Mouse (Mus musculus): ENCODE measurements at regions not wholly inside any gene's neighbourhood (a gene's known extent, or its start where the extent isn't known, plus 50 kb on each side); places are given as distances from the start of the nearest gene placed in this dataset.
"Not testable (repeated sequence)": the region's sequence is repeated elsewhere in the genome, so short reads cannot be mapped to it uniquely, and the experiment has no call there.

DNA sequence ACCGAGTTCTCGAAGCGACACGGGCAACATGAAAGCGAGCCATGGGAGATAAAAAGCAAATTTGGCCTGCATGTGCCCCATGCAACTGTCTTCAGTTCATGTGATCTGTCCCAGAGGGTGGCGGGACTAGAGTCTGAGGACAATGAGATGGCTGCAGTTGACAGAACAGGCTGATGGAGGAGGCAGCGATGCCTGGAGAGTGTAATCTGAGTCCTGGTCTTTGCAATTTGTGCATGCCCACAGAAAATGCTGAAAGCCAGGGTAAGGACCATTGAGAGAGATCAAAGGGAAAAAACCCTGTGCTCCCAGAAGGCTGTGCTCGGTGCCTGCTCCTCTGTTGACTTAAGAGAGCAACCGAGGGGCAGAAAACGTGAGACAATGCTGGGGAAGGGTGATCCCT is 624.8 kb upstream of the BB014433 start:
- Histone ChIP-seq H3K4me1 (ENCODE audit: control insufficient read depth, insufficient read depth, low read length) (no peaks in the 10 kb centered on the region), H3K36me3 (ENCODE audit: control insufficient read depth, insufficient read depth, low read length) (no peaks in the 10 kb centered on the region), H3K4me3 (ENCODE audit: low read depth, low read length) (no peak overlapping the region), H3K27ac (ENCODE audit: low read length) (no peak overlapping the region), H3K4me2 (replicated peaks; ENCODE audit: low read depth, low read length) (no peak overlapping the region), H3K9ac (replicated peaks; ENCODE audit: low read depth, low read length) (no peak overlapping the region), H3K27me3 (ENCODE audit: control insufficient read depth, insufficient read depth, low read length) (no peaks in the 10 kb centered on the region), H3K9me3 (ENCODE audit: control insufficient read depth, low read depth, low read length) (no peaks in the 10 kb centered on the region)
- WGBS: 58% methylated on average over 10 of the region's 10 CpGs
- ATAC-seq (ENCODE audit: insufficient number of reproducible peaks, insufficient read depth, low FRiP score, low read depth): no peak

- no peaks in the 10 kb centered on the region for H3K27me3 ChIP-seq (ENCODE audit: control insufficient read depth, insufficient read depth, low read length)
- H3K27ac ChIP-seq (ENCODE audit: low read length): no peak overlapping the region
- H3K4me1 ChIP-seq (ENCODE audit: control insufficient read depth, insufficient read depth, low read length): no peaks in the 10 kb centered on the region
- no peak overlapping the region for H3K4me2 ChIP-seq (replicated peaks; ENCODE audit: low read depth, low read length)
- H3K9ac ChIP-seq (replicated peaks; ENCODE audit: low read depth, low read length): no peak overlapping the region
- WGBS: 93% methylated on average over 5 of the region's 5 CpGs
- no peak for ATAC-seq (ENCODE audit: insufficient number of reproducible peaks, insufficient read depth, low FRiP score, low read depth)
- H3K36me3 ChIP-seq (ENCODE audit: control insufficient read depth, insufficient read depth, low read length): no peaks in the 10 kb centered on the region
- no peak overlapping the region for H3K4me3 ChIP-seq (ENCODE audit: low read depth, low read length)
- H3K9me3 ChIP-seq (ENCODE audit: control insufficient read depth, low read depth, low read length): no peaks in the 10 kb centered on the region
Observed at GRCm38 (mm10) chr8:15670298-15670697, 624.4 kb upstream of the BB014433 start.

DNA sequence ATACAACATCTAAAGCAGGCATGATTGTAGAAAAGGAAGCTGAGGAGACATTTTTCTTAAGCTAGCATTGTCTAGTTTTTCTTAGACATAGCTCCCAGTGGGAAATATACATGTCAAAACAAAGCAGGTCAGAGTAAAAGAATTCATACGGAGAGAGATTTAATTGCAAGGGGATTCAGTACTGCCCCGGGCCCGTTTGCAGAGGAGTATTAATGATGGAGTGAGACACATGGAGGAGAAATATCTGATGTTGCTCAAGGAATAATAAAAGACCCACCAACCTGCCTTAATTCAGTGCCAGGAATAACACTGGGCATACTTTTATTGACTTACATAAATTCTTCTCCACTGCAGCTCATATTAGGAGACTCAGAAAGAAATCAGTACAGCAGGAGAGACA is 623.6 kb upstream of the BB014433 start:
- no peaks in the 10 kb centered on the region for H3K27me3 ChIP-seq (ENCODE audit: control insufficient read depth, insufficient read depth, low read length)
- no peak overlapping the region for H3K27ac ChIP-seq (ENCODE audit: low read length)
- H3K4me2 ChIP-seq (replicated peaks; ENCODE audit: low read depth, low read length): no peak overlapping the region
- 59% methylated on average over 3 of the region's 3 CpGs for WGBS
- H3K9ac ChIP-seq (replicated peaks; ENCODE audit: low read depth, low read length): no peak overlapping the region
- no peaks in the 10 kb centered on the region for H3K4me1 ChIP-seq (ENCODE audit: control insufficient read depth, insufficient read depth, low read length)
- H3K4me3 ChIP-seq (ENCODE audit: low read depth, low read length): no peak overlapping the region
- no peak for ATAC-seq (ENCODE audit: insufficient number of reproducible peaks, insufficient read depth, low FRiP score, low read depth)
- no peaks in the 10 kb centered on the region for H3K36me3 ChIP-seq (ENCODE audit: control insufficient read depth, insufficient read depth, low read length)
- no peaks in the 10 kb centered on the region for H3K9me3 ChIP-seq (ENCODE audit: control insufficient read depth, low read depth, low read length)

DNA sequence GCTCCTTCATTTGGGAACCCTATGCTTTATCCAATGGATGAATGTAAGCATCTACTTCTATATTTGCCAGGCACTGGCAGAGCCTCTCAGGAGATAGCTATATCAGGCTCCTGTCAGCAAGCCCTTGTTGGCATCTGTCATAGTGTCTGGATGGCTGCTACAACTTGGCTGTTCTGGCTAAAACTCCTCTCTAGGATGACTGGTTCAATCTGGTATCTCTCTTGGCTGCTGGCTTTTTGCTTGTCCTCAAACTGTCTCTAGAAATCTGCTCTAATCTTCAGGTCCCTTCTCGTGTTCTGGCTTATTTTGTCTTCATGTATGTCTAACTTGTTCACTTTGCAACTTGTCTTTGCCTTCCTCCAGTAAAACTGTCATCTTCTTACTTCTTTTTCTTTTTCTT is 614.7 kb upstream of the BB014433 start:
- no peaks in the 10 kb centered on the region for H3K36me3 ChIP-seq (ENCODE audit: control insufficient read depth, insufficient read depth, low read length)
- H3K27ac ChIP-seq (ENCODE audit: low read length): no peak overlapping the region
- no peak overlapping the region for H3K4me2 ChIP-seq (replicated peaks; ENCODE audit: low read depth, low read length)
- no peaks in the 10 kb centered on the region for H3K9me3 ChIP-seq (ENCODE audit: control insufficient read depth, low read depth, low read length)
- no peak for ATAC-seq (ENCODE audit: insufficient number of reproducible peaks, insufficient read depth, low FRiP score, low read depth)
- no peaks in the 10 kb centered on the region for H3K27me3 ChIP-seq (ENCODE audit: control insufficient read depth, insufficient read depth, low read length)
- H3K4me1 ChIP-seq (ENCODE audit: control insufficient read depth, insufficient read depth, low read length): no peaks in the 10 kb centered on the region
- 70% methylated on average over 1 of the region's 1 CpGs for WGBS
- no peak overlapping the region for H3K4me3 ChIP-seq (ENCODE audit: low read depth, low read length)
- no peak overlapping the region for H3K9ac ChIP-seq (replicated peaks; ENCODE audit: low read depth, low read length)

DNA sequence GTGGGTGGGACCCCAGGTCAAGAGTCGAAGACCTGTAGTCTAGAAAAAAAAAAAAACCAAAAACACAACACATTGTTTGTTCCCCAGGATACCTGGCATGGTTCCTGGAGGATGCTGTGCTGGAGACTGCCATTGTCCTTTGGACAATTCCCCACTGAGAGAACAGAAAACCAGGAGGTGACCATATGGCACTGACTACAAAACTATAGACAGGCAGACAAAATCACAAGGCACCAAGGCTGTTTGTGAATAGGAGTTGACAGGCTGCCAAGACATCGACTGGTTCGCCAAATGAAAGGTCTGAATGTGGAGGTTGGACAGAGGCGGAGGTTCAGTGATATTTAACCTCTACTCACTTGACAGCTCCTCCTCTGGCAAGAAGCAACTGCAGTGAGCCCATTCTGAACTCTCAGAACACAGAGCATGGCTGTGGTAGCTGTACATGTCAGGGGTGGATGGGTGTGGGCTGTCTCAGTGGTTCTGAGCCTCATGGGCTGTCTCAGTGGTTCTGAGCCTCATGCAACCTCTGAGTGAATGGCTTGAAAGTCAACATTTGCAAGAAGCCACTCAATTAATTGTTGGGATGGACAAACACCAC is 589.0 kb upstream of the BB014433 start:
- H3K4me2 ChIP-seq (replicated peaks; ENCODE audit: low read depth, low read length): no peak overlapping the region
- H3K4me3 ChIP-seq (ENCODE audit: low read depth, low read length): no peak overlapping the region
- H3K9me3 ChIP-seq (ENCODE audit: control insufficient read depth, low read depth, low read length): no peaks in the 10 kb centered on the region
- WGBS: 81% methylated on average over 4 of the region's 4 CpGs
- ATAC-seq (ENCODE audit: insufficient number of reproducible peaks, insufficient read depth, low FRiP score, low read depth): no peak
- no peak overlapping the region for H3K27ac ChIP-seq (ENCODE audit: low read length)
- no peaks in the 10 kb centered on the region for H3K36me3 ChIP-seq (ENCODE audit: control insufficient read depth, insufficient read depth, low read length)
- H3K27me3 ChIP-seq (ENCODE audit: control insufficient read depth, insufficient read depth, low read length): no peaks in the 10 kb centered on the region
- no peak overlapping the region for H3K9ac ChIP-seq (replicated peaks; ENCODE audit: low read depth, low read length)
- H3K4me1 ChIP-seq (ENCODE audit: control insufficient read depth, insufficient read depth, low read length): no peaks in the 10 kb centered on the region

GRCm38 (mm10) chr8:15628584-15628983 is 582.7 kb upstream of the BB014433 start:
- Histone ChIP-seq H3K27ac (ENCODE audit: low read length) (no peak overlapping the region), H3K4me2 (replicated peaks; ENCODE audit: low read depth, low read length) (no peak overlapping the region), H3K9ac (replicated peaks; ENCODE audit: low read depth, low read length) (no peak overlapping the region), H3K4me1 (ENCODE audit: control insufficient read depth, insufficient read depth, low read length) (no peaks in the 10 kb centered on the region), H3K4me3 (ENCODE audit: low read depth, low read length) (no peak overlapping the region), H3K36me3 (ENCODE audit: control insufficient read depth, insufficient read depth, low read length) (no peaks in the 10 kb centered on the region), H3K9me3 (ENCODE audit: control insufficient read depth, low read depth, low read length) (no peaks in the 10 kb centered on the region), H3K27me3 (ENCODE audit: control insufficient read depth, insufficient read depth, low read length) (no peaks in the 10 kb centered on the region)
- ATAC-seq (ENCODE audit: insufficient number of reproducible peaks, insufficient read depth, low FRiP score, low read depth): no peak
- 75% methylated on average over 2 of the region's 2 CpGs for WGBS

DNA sequence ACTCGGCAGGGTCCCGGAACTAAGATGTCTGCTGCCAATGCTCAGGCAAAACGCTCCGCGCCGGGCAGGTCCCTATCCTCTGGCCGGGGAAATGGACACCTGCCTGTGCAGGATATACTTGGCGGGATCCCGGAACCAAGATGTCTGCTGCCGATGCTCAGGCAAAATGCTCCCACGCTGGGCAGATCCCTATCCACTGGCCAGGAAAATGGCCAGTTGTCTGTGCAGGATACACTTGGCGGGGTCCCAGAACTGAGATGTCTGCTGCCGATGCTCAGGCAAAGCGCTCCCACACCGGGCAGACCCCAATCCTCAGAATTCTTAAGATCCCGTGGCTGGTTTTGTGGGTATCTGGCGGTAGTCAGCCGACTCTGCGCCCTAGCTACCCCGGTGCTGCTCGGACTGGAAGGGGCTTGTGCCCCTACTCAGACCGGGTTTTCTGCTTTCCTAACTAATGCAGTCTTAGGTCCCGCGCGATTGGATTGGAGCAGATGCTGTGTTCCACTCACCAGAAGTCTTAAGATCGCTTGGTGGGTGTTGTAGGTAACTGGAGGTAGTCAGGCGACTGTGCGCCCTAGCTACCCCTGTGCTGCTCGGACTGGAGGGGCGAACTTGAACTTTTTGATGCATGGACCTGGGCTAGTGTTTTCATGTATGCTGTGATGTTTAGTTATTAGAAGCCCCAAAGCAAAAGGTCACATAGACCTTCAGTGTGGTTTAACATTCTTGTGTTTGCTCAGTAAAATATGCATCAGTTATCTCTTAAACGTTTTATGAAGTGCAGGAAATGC is 577.9 kb upstream of the BB014433 start:
- not testable (repeated sequence) for H3K4me2 ChIP-seq (replicated peaks; ENCODE audit: low read depth, low read length); H3K27me3 ChIP-seq (ENCODE audit: control insufficient read depth, insufficient read depth, low read length); H3K4me3 ChIP-seq (ENCODE audit: low read depth, low read length); H3K4me1 ChIP-seq (ENCODE audit: control insufficient read depth, insufficient read depth, low read length); H3K27ac ChIP-seq (ENCODE audit: low read length); H3K9ac ChIP-seq (replicated peaks; ENCODE audit: low read depth, low read length); H3K9me3 ChIP-seq (ENCODE audit: control insufficient read depth, low read depth, low read length); ATAC-seq (ENCODE audit: insufficient number of reproducible peaks, insufficient read depth, low FRiP score, low read depth); H3K36me3 ChIP-seq (ENCODE audit: control insufficient read depth, insufficient read depth, low read length)
- 87% methylated on average over 31 of the region's 31 CpGs for WGBS

DNA sequence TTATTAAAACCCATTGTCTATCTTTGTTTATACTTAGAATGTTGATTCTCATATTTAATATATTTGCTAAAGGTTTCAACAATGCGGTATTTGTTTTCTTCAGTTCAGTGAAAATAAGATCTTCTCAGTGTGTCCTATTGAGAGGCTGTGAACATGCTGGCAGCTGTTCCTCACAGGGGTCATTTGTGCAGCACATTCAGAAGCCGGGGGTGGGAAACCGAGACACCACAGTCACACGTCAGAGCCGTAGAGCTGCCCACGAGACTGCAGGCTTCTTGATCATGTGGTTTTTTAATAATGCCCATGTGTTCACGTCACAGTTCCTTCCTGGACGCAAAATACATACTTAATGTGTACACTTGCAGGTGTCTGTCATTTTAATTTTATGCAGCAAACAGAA is 564.3 kb upstream of the BB014433 start:
- Histone ChIP-seq H3K4me2 (replicated peaks; ENCODE audit: low read depth, low read length) (no peak overlapping the region), H3K27ac (ENCODE audit: low read length) (no peak overlapping the region), H3K9me3 (ENCODE audit: control insufficient read depth, low read depth, low read length) (no peaks in the 10 kb centered on the region), H3K9ac (replicated peaks; ENCODE audit: low read depth, low read length) (no peak overlapping the region), H3K27me3 (ENCODE audit: control insufficient read depth, insufficient read depth, low read length) (no peaks in the 10 kb centered on the region), H3K4me3 (ENCODE audit: low read depth, low read length) (no peak overlapping the region), H3K4me1 (ENCODE audit: control insufficient read depth, insufficient read depth, low read length) (no peaks in the 10 kb centered on the region), H3K36me3 (ENCODE audit: control insufficient read depth, insufficient read depth, low read length) (no peaks in the 10 kb centered on the region)
- no peak for ATAC-seq (ENCODE audit: insufficient number of reproducible peaks, insufficient read depth, low FRiP score, low read depth)
- WGBS: 77% methylated on average over 8 of the region's 8 CpGs

Data from stomach, embryonic 14.5 days (tissue).